Mouse (Mus musculus) forebrain, embryonic 13.5 days (tissue): ENCODE measurements around the gene Acaa1a. TPM values are rescaled to one million over a fixed set of nuclear protein-coding genes. Genes with fewer than 3 reads are reported as not detected.
"Not testable (repeated sequence)": the region's sequence is repeated elsewhere in the genome, so short reads cannot be mapped to it uniquely, and the experiment has no call there.

Experiments
- ATAC-seq: fragments of 200-750 bp; cut with Nextera tagmentation; 2 replicates; pipeline ENCODE4 v1.8.0; 2017
- H3K27ac ChIP-seq: fragments of 300-500 bp; sonication (generic); 2 replicates; pipeline ENCODE4 v1.5.1; 2015; ENCODE audit warnings: inconsistent platforms, mild to moderate bottlenecking, moderate library complexity
- H3K27me3 ChIP-seq: fragments of 300-500 bp; sonication (generic); 2 replicates; pipeline ENCODE4 v1.6.1; 2015; ENCODE audit warnings: mild to moderate bottlenecking, inconsistent platforms
- H3K36me3 ChIP-seq: fragments of 300-500 bp; sonication (generic); 2 replicates; pipeline ENCODE4 v1.6.1; 2015; ENCODE audit warnings: mild to moderate bottlenecking, inconsistent platforms; ENCODE audit not compliant: poor library complexity, severe bottlenecking
- H3K4me1 ChIP-seq: fragments of 300-500 bp; sonication (generic); 2 replicates; pipeline ENCODE4 v1.6.1; 2015; ENCODE audit warnings: inconsistent platforms
- H3K4me2 ChIP-seq: fragments of 300-500 bp; sonication (generic); 2 replicates; pipeline ENCODE4 v1.6.1; 2015; ENCODE audit warnings: inconsistent platforms, mild to moderate bottlenecking, moderate library complexity
- H3K4me3 ChIP-seq: fragments of 300-500 bp; sonication (generic); 2 replicates; pipeline ENCODE4 v1.5.1; 2015; ENCODE audit warnings: mild to moderate bottlenecking, inconsistent platforms
- H3K9ac ChIP-seq: fragments of 300-500 bp; sonication (generic); 2 replicates; pipeline ENCODE4 v1.6.1; 2015; ENCODE audit warnings: mild to moderate bottlenecking, inconsistent platforms
- H3K9me3 ChIP-seq: fragments of 300-500 bp; sonication (generic); replicated peaks from 2 replicates; pipeline ENCODE4 v1.6.1; 2016; ENCODE audit warnings: inconsistent platforms
- WGBS: fragments of 180-500 bp; shearing (Covaris S2); methylation state at CpG from one replicate; pipeline ENCODE4 v1.1.7; 2015; 5-methylcytosine and 5-hydroxymethylcytosine counted together
- polyA plus RNA-seq: library from polyadenylated mRNA; unstranded; fragments of >200 nt; fragmentation: Nextera tagmentation; extraction: Ambion mirVana; gene quantifications from 2 replicates; pipeline ENCODE4 v1.2.1, GENCODE M21; 2015

Acaa1a gene
- polyA plus RNA-seq, 1 experiment from 2014 or later: 82.8 TPM

DNA sequence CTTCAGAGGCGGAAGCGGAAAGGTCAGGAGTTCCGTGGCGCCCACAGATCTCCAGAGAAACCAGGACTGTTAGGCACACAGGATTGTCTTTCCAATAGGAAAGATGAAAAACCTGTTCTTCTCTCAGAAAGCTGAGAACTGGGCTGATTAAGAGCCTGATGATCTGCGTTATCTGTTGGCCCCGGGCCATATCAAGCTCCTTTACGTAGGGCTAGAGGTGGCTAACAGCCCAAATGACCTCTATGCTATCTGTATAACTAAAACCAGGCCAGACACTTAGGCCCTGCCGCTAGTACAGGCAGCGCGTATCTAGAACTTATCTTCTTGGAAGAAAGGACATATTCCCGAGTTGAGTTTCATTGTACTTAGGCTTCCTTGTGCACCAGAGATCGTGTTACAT, 23.8 kb downstream of the Acaa1a start:
- Histone ChIP-seq H3K9ac (no peak overlapping the region), H3K4me3 (no peak overlapping the region), H3K9me3 (no peaks in the 10 kb centered on the region), H3K4me2 (no peak overlapping the region), H3K4me1 (peaks cover 1% of the 10 kb centered on the region; the same call in 1 of the 2 replicates), H3K27ac (no peak overlapping the region), H3K36me3 (peaks cover 9% of the 10 kb centered on the region; the same call in 1 of the 2 replicates), H3K27me3 (no peaks in the 10 kb centered on the region)
- 92% methylated on average over 12 of the region's 12 CpGs for WGBS
- no peak for ATAC-seq

DNA sequence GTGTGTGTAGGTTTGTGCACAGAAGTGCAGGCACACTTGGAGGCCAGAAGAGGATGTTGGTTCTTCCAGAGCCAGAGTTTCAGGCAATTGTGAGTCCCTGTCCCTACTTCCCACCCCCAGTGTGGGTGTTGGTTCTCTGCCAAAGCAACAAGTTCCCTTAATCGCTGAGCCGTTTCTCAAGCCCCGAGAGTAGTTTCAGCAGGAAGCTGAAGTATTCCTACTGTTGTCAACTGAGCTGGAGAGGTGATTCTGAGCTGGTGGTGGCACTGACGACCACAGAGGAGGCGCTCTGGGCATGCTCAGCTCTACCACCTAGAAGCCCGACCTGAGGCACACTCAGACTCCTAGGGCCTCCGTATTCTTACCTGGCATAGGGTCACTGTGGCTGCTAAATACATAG, 25.8 kb downstream of the Acaa1a start, which contains the start of gene Slc22a14:
Gene Slc22a14, minus strand, starts transcription at position 270 of the 400 bp plus-strand sequence.
- WGBS: 85% methylated on average over 7 of the region's 7 CpGs
- no peak for ATAC-seq
- Histone ChIP-seq H3K27ac (no peak within 1 kb of the TSS), H3K9ac (no peak within 1 kb of the TSS), H3K4me2 (no peak within 1 kb of the TSS), H3K4me3 (no peak within 1 kb of the TSS), H3K4me1 (no peaks in the 10 kb centered on the region), H3K36me3 (peaks cover 18% of the 10 kb centered on the region; the same call in 1 of the 2 replicates), H3K27me3 (no peaks in the 10 kb centered on the region), H3K9me3 (no peaks in the 10 kb centered on the region)

DNA sequence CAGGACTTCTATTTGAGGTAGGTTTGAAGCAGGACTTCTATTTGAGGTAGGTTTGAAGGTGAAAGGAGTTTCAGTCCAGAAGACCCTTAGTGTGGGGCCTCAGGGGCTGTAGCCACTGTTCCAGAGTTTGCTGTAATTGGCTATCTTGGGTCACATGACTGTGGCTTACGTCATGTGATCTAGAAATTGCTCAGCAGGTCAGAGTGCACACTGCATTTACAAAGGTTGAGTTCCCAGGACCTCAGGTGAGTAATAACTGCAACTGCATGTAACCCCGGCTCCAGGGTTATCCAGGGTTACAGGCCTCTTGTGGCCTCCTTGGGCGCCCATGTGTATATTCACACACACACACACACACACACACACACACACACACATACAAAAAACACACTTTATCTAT, 28.9 kb downstream of the Acaa1a start:
- no peak overlapping the region for H3K4me3 ChIP-seq
- H3K9ac ChIP-seq: no peak overlapping the region
- no peak overlapping the region for H3K4me2 ChIP-seq
- no peak overlapping the region for H3K27ac ChIP-seq
- peaks cover 25% of the 10 kb centered on the region; the same call in 1 of the 2 replicates for H3K36me3 ChIP-seq
- WGBS: 92% methylated on average over 3 of the region's 3 CpGs
- no peaks in the 10 kb centered on the region for H3K27me3 ChIP-seq
- H3K9me3 ChIP-seq: no peaks in the 10 kb centered on the region
- no peak for ATAC-seq
- H3K4me1 ChIP-seq: no peaks in the 10 kb centered on the region

DNA sequence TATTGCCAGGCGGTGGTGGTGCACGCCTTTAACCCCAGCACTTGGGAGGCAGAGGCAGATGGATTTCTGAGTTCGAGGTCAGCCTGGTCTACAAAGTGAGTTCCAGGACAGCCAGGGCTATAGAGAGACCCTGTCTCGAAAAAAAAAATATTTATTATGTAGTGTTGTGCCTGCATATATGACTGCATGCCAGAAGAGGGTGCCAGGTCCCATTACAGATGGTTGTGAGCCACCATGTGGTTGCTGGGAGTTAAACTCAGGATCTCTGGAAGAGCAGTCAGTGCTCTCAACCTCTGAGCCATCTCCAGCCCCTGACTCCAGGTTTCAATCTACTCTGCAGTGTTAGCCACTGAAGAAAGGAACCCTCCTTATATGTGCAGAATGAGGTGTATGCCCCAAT, 31.3 kb downstream of the Acaa1a start:
- H3K4me3 ChIP-seq, H3K9me3 ChIP-seq, H3K4me1 ChIP-seq, H3K27ac ChIP-seq, H3K4me2 ChIP-seq, H3K9ac ChIP-seq, ATAC-seq, H3K27me3 ChIP-seq: not testable (repeated sequence)
- H3K36me3 ChIP-seq: peaks cover 22% of the 10 kb centered on the region
- WGBS: 87% methylated on average over 4 of the region's 4 CpGs

DNA sequence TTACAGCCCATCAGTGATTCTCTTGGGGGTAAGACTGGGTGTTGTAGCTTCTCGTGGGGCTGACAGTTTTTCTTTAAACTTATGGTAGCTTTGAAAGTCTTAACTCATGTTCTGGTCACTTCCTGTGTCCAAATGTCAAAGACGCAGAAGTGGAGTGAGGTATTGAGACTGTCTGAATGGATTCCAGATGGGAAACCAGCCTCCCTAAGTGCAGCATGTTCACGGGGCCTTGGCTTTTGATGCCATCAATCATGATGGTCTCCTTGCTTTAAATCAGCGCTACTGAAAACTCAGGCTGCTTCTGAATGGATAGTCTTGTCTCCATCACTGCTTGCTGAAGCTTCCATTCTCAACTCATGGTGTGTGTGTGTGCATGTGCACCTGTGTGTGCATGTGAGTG, 31.8 kb downstream of the Acaa1a start:
- 89% methylated on average over 4 of the region's 4 CpGs for WGBS
- no peak overlapping the region for H3K9ac ChIP-seq
- no peaks in the 10 kb centered on the region for H3K4me1 ChIP-seq
- H3K9me3 ChIP-seq: no peaks in the 10 kb centered on the region
- H3K27me3 ChIP-seq: no peaks in the 10 kb centered on the region
- H3K4me3 ChIP-seq: no peak overlapping the region
- H3K27ac ChIP-seq: no peak overlapping the region
- no peak for ATAC-seq
- H3K36me3 ChIP-seq: peaks cover 22% of the 10 kb centered on the region
- H3K4me2 ChIP-seq: no peak overlapping the region

DNA sequence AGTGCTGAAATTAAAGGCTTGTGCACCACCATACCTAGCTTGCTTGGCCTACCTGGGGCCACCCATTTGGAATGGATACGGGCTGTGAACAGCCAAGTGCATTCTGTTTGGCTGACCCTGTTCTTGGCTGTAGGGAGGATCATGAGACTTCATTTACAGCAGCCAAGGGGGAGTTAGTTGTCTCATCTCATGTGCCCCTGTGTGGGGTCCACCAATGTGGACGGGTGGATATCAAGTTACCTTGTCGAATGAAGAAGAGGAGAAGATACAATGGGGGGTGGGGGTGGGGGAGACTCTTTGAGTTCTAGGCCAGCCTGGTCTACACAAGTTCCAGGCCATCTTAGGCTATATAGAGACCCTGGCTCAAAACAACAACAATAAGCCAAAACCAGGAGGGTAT, 35.5 kb downstream of the Acaa1a start:
- Histone ChIP-seq H3K4me3 (no peak overlapping the region), H3K27me3 (no peaks in the 10 kb centered on the region), H3K4me2 (no peak overlapping the region), H3K4me1 (no peaks in the 10 kb centered on the region), H3K36me3 (peaks cover 26% of the 10 kb centered on the region), H3K27ac (no peak overlapping the region), H3K9me3 (no peaks in the 10 kb centered on the region), H3K9ac (no peak overlapping the region)
- 79% methylated on average over 3 of the region's 3 CpGs for WGBS
- no peak for ATAC-seq

DNA sequence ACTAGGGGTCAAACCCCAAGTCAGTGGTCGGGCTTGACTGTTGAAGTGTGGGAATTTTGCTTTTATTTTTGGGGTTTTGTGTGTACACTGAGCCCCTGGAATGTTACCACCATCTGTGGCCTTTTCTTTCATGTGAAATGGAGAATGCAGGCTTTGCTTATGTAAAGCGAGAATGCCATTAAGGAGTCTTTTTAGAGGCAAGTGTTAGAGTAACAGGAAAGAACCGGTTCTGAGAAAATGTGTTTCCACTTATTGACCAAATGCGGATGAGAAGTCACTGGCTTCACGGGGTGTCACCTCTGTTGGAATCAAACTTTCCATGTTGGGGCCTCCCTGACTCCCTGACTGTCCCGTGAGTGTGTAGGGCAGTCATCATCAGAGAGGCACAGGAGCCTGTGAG, 36.1 kb downstream of the Acaa1a start:
- no peak for ATAC-seq
- H3K4me1 ChIP-seq: no peaks in the 10 kb centered on the region
- H3K4me2 ChIP-seq: no peak overlapping the region
- H3K4me3 ChIP-seq: no peak overlapping the region
- H3K9me3 ChIP-seq: no peaks in the 10 kb centered on the region
- H3K27ac ChIP-seq: no peak overlapping the region
- H3K27me3 ChIP-seq: no peaks in the 10 kb centered on the region
- H3K36me3 ChIP-seq: peaks cover 26% of the 10 kb centered on the region
- H3K9ac ChIP-seq: no peak overlapping the region
- WGBS: 80% methylated on average over 6 of the region's 6 CpGs

DNA sequence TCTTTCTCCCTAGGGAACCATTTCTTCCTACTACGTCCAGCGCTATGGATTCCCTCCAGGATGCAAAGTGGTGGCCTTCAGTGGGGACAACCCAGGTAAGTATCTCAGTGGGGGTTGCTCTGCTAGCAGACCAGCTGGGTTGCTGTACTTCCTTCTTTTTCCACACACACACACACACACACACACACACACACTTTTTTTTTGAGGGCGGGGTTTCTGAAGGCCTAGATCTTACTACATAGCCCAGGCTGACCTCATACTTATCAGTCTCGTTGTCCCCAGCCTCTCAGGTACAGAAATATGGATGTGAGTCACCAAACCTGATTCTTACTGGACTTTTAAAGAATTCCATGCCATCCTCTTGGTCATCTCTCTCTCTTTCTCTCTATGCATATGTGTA, 38.8 kb downstream of the Acaa1a start:
- WGBS: 89% methylated on average over 4 of the region's 4 CpGs
- Histone ChIP-seq H3K4me3 (no peak overlapping the region), H3K27ac (no peak overlapping the region), H3K27me3 (no peaks in the 10 kb centered on the region), H3K9ac (no peak overlapping the region), H3K4me1 (no peaks in the 10 kb centered on the region), H3K9me3 (no peaks in the 10 kb centered on the region), H3K36me3 (peaks cover 24% of the 10 kb centered on the region), H3K4me2 (no peak overlapping the region)
- no peak for ATAC-seq

DNA sequence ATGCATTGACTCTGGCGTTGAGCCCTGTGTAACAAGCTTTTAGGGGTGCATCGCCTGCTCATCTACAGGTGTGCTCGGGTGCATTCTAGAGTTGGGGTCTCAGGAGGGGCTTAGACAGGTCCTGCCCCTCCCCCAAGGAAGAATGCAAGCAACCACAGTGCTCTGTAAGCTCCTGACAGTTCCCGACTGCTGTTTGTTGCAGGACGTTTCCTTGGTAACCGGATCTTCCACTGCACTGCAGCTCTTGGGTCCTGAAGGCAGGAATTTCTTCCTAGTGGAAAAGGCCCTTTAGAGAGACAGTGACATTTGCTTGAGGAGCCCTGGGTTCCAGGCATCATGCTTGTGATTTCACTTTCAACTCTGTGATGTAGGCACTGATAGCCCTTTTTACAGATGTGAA, 43.1 kb downstream of the Acaa1a start:
- H3K36me3 ChIP-seq: peaks cover 30% of the 10 kb centered on the region
- H3K9ac ChIP-seq: no peak overlapping the region
- H3K9me3 ChIP-seq: no peaks in the 10 kb centered on the region
- no peak for ATAC-seq
- H3K4me2 ChIP-seq: no peak overlapping the region
- no peak overlapping the region for H3K4me3 ChIP-seq
- H3K27ac ChIP-seq: no peak overlapping the region
- WGBS: 69% methylated on average over 6 of the region's 6 CpGs
- H3K27me3 ChIP-seq: no peaks in the 10 kb centered on the region
- H3K4me1 ChIP-seq: no peaks in the 10 kb centered on the region

DNA sequence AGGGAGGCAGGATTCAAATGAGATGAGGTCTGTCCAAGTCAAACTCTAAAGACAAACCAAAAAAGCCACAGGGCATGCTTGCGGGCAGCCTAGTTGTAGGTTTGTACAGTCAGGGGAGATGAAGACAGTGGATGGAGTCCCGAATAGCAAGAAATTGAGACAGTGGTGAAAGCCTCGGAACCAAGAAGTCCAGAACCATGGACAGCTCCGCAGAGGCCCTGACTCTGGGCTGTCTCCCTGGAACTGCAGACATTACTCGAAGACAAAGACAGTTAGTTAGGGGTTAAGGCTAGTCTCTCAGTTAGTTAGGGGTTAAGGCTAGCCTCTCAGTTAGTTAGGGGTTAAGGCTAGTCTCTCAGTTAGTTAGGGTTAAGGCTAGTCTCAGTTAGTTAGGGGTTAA, 49.5 kb downstream of the Acaa1a start:
- no peak for ATAC-seq
- H3K36me3 ChIP-seq: peaks cover 23% of the 10 kb centered on the region; the same call in 1 of the 2 replicates
- no peak overlapping the region for H3K4me3 ChIP-seq
- H3K9me3 ChIP-seq: no peaks in the 10 kb centered on the region
- no peaks in the 10 kb centered on the region for H3K4me1 ChIP-seq
- H3K9ac ChIP-seq: no peak overlapping the region
- H3K27ac ChIP-seq: no peak overlapping the region
- WGBS: 57% methylated on average over 5 of the region's 5 CpGs
- H3K4me2 ChIP-seq: no peak overlapping the region
- no peaks in the 10 kb centered on the region for H3K27me3 ChIP-seq

DNA sequence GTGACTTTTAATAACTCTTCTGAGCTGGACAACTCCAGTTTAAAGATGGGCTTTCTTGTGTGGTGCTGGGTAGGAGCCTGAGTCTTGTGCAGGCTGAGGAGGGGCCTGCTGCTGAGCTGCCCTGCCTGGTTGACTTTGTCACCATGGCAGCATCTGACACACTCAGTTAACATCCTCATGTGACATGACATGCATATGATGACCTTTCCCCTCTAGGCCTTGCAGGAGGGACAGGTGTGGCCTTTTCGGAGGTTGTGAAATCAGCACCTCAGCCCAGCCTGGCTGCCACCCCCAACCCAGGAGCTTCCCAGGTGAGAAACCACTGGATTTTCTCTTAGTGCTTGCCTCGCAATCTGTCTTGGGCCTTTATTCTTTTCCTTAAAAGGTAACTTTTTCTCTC, 50.7 kb downstream of the Acaa1a start:
- WGBS: 98% methylated on average over 2 of the region's 2 CpGs

DNA sequence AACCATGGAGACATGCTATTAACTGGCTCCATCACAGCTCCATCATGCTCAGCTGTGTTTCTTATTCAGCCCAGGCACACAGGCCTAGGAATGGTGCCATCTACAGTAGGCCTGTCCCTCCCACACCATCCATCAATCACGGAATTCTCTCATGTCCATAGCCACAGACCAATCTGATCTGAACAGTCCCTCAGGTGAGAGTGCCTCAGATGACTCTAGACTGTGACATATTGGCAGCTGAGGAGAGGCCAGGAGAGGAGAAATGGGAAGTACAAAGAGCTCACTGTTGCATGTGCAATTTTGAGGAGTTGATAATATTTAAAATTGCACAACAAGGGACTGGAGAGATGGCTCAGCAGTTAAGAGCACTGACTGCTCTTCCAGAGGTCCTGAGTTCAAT, 55.3 kb downstream of the Acaa1a start:
- 84% methylated on average over 1 of the region's 1 CpGs for WGBS

More for the DNA sequence above, 50.7 kb downstream of the Acaa1a start:
- no peak overlapping the region for H3K27ac ChIP-seq
- H3K9me3 ChIP-seq: no peaks in the 10 kb centered on the region
- no peaks in the 10 kb centered on the region for H3K27me3 ChIP-seq
- no peak overlapping the region for H3K9ac ChIP-seq
- no peak for ATAC-seq
- no peaks in the 10 kb centered on the region for H3K4me1 ChIP-seq
- H3K4me3 ChIP-seq: no peak overlapping the region
- no peak overlapping the region for H3K4me2 ChIP-seq
- peaks cover 18% of the 10 kb centered on the region; the same call in 1 of the 2 replicates for H3K36me3 ChIP-seq

More for the DNA sequence above, 55.3 kb downstream of the Acaa1a start:
- no peaks in the 10 kb centered on the region for H3K4me1 ChIP-seq
- no peak overlapping the region for H3K27ac ChIP-seq
- no peak overlapping the region for H3K4me3 ChIP-seq
- H3K27me3 ChIP-seq: no peaks in the 10 kb centered on the region
- H3K4me2 ChIP-seq: no peak overlapping the region
- peaks cover 10% of the 10 kb centered on the region; the same call in 1 of the 2 replicates for H3K36me3 ChIP-seq
- H3K9ac ChIP-seq: no peak overlapping the region
- no peak for ATAC-seq
- no peaks in the 10 kb centered on the region for H3K9me3 ChIP-seq
